Mouse (Mus musculus) left cerebral cortex, adult 18-20 months (tissue): ENCODE results near the gene Chadl. TPM values are rescaled to one million over a fixed set of nuclear protein-coding genes. Genes with fewer than 3 reads are reported as not detected.
A peak's percentile ranks its signal among the peaks of the same experiment; 100 is the strongest.
"Not testable (repeated sequence)": the region's sequence is repeated elsewhere in the genome, so short reads cannot be mapped to it uniquely, and the experiment has no call there.

Source experiments
- DNase-seq, 2 experiments: peaks; one replicate each; pipeline ENCODE4 v3.0.0; 2021 to 2022; ENCODE audit warnings: low spot score in 2 of 2, mixed read lengths in 1 of 2
- total RNA-seq, 2 experiments: library from RNA; stranded (reverse); gene quantifications; 2 replicates each; pipeline ENCODE4 v1.2.3; 2021

The Chadl gene
- total RNA-seq, 2 experiments from 2014 or later: 11.5 to 12.3 TPM

DNA sequence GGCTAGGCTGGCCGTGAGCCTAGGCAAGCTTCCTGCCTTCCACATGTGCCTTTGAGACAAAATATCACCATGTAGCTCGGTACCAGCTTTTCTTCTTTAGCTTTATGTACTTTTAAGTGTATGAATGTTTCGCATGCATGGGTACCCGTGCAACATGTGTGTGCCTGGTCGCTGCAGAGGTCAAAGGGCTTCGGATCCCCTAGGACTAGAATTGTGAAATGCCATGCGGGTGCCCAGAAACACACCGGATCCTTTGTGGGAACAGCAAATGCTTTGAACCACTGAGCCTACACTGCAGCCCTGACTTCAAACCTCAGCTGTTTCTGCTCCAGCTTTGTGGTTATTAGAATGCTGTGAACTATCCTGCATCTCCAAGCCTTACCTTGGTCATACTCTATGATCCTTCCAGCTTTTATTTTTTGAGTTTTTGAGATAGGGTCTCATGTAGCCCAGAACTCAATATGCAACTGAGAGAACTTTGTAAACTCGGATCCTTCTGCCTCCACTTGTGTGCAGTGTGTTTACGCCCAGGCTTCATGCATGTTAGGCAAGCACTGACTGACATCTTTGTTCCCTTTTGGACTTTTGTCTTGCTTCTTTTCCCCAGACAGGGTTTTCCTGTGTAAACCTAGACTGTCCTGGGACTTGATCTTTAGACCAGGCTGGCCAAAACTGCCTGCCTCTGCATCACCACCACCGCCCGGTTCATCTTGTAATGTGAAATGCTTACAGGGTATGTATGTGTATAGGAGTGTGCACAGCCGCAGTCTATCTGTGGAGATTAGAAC, 5.4 kb upstream of the Chadl start:
- DNase-seq: no peak

DNA sequence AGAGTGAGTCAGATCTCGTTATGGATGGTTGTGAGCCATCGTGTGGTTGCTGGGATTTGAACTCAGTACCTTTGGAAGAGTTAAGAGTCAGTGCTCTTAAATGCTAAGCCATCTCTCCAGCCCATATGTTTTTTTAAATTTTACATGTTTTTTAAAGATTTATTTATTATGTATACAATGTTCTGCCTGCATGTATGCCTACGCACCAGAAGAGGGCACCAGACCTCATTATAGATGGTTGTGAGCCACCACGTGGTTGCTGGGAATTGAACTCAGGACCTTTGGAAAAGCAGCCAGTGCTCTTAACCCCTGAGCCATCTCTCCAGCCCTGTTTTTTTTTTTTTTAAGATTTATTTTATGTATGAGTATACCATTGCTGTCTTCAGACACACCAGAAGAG, 4.3 kb upstream of the Chadl start:
- not testable (repeated sequence) for DNase-seq

DNA sequence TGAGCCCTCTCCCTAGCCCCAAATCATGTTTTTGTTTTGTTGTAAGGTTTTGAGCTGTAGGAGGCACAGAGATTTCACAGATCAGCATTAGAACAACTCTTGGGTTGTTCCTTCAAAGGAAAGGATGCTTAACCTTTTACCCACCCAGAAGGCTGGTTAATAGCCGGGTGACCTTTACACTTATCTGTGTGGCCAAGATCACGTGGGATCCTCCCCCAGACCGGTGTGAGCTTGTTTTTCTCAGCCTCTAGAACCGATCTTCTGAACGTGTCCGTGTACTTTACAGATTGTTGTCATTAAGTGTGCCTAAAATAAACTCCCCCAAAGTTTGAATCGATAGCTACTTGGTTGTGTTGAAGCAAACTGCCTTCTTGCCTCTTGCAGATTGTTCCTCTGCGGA, 3.5 kb upstream of the Chadl start:
- DNase-seq: no peak

DNA sequence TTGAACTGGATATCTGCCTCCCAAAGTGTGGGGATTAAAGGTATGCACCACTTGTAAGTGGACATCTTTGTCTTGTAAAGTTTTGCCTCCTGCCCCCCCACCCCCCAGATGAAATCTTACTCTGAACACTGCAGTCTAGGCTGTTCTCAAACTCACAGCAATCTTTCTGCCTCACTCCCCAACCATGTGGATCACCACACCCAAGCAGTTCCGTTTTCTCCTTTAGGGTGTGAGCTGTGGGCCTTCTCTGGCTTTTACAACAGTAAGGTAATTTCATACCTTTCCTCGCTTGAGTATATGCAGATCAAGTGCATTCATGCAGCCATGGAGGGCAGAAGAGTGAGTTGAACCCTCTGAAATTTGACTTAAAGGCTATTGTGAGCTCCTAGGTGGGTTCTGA, 3.1 kb upstream of the Chadl start:
- DNase-seq: no peak

DNA sequence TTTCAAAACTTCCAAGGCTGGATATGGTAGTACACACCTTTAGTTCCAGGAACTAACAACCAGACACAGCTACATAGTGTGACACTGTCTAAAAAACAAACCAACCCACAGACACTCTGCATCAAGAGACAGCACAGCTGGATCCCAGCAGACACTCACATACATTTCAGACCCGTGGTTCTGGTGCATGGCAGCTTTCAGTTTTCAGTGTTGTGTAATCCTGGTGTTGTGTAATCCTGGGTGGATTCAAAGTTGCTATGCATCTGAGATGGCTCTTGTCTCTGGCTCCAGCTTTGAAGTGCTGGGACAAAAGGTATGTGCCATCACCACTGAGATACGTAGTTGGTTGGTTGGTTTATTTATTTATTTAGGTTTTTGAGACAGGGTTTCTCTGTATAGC, 1.4 kb upstream of the Chadl start:
- no peak for DNase-seq

DNA sequence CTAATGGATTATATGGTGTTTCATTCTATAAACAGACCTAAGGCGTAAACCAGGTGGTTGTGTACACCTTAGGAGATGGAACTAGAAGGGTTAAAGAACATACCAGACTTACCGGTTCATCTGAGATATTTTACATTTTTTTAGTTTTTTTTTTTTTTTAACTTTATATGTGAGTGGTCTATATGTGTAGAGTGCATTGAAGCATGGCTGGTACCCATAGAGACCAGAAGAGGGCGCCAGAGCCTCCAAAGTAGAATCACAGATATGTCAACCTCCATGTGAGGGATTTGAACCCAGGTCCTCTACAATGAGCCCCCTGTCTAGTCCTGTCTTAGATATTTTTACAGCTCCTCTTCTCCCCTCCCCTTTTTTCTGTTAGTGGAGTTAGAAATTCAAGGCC, 760 bp upstream of the Chadl start:
- DNase-seq: peak in 1 of 2 experiments; percentile 21

DNA sequence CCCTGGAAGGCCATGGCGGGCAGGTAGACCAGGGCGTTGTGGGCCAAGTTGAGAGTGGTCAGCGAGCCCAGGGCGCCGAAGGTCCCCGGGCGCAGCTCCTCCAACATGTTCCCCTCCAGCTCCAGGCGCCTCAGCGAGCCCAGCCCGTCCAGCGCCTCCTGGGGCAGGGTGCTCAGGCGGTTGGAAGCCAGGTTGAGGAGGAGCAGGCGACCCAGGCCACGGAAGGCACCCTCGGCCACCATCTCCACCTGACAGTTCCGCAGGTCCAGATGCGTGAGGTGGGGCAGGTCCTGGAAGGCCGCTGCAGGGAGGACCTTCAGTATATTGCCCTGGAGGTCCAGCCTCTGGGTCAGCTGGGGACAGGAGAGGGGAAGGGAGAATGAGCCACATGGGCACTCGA, 2.2 kb downstream of the Chadl start:
- DNase-seq: no peak

DNA sequence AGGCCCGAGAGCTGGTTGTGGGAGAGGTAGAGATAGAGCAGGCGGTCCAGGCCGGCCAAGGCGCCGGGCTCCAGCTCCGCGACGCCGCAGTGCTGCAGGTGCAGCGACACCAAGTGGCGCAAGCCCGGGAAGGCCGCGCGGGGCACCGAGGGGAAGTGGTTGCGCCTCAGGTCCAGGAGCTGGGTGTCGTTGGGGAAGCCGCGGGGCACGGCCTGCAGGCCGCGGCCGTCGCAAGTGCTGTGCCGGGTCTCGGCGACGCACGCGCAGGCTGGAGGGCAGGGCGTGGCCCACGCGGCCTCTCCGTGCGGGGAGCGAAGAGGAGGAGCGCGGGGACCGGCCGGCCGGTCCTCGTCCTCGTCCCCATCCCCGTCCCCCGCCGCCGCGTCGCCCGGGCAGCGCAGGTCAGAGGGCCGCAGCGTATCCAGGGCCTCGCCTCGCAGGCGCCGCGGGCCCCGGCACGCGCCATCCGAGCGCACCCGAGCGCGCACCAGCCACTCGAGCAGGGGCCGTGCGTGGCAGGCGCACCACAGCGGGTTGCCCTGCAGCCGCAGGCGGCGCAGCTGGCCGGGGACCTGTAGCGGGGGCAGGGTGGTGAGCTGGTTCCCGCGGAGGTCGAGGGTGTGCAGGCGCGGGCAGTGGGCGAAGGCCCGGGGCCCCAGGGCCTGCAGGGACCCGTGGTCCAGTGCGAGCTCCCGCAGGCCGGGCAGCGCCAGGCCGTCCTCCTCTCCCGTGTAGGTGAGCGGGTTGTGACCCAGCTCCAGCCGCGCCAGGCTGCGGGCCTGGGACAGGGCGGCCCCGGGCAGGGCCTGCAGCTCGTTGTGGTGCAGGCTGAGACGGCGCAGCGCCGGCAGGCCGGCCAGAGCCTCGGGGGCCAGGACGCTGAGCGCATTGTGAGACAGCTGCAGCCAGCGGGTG, 2.9 kb downstream of the Chadl start:
- DNase-seq: peak; percentile 73 to 74

DNA sequence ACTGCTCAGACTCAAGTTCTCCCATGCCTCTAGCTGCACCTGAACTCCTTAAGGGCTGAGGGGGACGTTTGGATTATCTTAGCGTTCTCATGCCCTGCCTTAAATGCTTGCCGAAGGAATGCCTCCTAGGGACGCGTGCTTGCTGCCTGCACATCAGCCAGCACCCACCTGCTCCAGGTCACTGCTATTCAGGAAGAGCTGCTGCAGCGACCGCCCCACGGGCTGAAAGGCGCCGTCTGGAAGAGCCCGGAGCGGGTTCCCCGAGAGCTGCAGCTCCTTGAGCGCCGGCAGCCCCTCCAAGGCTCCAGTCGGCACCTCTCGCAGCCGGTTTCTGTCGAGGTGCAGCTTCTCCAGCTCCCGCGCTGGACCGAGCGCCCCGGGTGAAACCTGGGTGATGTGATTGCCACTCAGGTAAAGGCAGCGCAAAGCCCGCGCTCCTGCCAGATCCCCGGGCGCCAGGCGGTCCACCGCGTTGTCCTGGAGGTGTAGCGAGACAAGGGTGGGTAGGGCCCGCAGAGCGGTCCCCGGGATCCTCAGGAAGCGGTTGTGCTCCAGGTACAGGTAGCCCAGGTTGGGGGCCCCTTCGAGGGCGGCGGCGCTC, 3.6 kb downstream of the Chadl start:
- peak in 1 of 2 experiments; percentile 8 for DNase-seq

DNA sequence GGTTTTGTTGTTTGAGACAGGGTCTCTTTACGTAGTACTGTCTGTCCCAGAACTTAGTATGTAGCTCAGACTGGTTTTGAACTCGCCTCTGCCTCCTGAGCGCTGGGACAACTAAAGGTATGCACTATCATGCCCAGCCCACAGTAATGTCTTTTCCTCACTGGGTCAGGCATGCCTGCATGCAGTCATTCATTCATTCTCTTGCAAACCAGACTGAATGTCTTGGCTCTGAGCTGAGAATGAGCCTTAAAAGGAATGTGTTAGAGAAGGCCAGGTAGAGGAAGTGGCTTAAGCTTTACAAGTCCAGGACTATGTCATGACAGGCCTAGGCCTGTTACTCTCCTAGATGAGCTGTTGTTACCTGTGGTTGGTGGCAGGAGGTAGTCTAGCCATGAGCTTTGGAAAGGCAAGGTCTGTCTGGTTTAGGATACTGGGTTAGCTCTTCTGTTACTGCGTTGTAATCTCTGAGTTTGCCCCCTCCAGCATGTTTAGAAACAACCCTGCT, 16.7 kb downstream of the Chadl start:
- DNase-seq: no peak

DNA sequence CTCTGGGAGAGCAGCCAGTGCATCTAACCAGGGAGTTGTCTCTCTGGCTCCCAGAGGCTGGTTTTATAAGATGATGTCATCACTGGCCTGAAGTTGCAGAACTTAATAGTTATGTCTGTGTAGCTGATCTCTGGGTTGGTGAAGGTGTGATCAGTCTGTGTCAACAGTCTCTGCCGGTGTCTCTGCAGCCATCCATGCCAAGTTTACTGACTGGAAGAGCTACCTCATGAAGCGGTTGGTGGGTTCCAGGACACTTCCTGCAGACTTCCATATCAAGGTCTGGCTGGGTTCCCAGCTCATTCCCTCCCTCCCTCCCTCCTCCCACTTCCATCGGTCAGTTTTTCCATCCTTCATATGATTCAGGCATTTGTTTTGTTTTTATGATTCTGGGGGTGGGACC, 20.4 kb downstream of the Chadl start:
- DNase-seq: no peak

DNA sequence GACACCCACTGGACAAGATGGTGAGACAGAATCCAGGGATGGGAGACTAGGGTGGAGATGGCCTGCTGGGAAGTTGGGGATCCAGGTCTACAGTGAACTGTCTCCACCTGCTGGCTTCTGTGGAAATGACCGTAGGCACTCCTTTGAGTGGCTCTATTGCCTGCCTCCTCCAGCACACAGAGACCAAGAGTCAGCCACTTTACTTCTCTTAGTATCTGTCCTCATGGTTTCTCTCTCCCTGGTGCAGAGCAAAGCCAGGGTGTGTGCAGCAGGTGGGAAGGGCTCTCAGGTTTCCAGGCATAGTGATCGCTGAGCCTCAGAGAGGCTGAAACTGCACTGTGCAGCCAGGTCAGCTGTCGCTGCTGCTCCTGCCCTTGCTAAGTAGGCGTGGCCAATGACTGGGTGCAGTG, 26.9 kb downstream of the Chadl start:
- peak in 1 of 2 experiments; percentile 37 for DNase-seq

DNA sequence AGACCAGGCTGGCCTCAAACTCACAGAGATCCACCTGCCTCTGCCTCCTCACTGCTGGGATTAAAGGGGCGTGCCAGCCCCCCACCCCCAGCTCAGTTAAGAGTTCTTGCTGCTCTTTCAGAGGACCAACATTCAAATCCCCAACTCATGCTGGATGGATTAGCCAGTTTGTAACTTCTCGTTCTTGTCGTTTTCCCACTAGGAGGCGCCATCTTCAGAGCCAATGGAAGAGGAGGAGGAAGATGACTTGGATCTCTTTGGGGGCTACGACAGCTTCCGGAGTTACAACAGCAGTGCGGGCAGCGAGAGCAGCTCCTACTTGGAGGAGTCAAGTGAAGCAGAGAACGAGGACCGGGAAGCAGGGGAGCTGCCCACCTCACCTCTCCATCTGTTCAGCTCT, 30.1 kb downstream of the Chadl start:
- DNase-seq: no peak

DNA sequence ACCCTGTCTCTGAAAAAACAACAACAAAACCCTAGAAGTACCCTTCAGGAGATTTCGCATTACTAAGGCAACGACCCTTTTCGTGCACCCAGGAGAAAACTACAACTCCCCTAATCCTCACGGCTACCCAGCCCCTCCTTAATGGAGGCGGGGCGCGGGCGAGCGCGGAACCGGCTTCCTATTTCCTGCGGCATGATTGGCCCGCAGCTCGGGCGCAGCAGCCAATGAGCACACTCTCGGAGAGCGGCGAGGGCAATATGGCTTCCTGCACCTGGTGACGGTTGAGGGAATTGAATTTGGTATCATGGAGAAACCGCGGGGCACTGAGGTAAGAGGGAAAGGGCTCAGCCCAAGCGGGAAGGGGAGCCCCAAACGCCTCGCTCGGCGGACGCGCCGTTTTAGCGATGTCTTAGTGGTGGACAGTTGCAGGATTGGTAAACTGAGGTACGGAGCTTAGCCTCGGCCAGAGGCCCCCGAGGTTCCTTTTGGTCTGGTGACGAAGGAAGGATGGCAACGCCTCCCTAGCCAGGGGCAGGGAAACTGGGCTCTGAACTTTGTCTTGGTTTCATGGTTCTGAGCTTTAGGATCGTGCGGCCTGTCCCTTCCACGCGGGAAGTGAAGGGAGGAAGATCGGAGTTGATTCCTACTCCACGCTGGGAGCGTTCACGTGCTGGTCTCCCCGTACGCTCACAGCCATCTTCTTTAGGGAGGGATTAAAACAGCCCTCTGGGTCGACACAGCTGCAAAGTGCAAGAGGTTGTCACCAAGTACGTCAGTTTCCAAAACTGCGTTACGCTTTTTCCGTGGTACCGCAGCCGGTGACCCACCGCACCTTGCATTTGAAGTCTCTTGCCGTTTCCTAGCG, 33.2 kb downstream of the Chadl start, which contains the start of gene L3mbtl2:
TSS of gene L3mbtl2 (plus strand) at position 193 of the 865 bp plus-strand sequence.
- peak; percentile 88 to 91 for DNase-seq

DNA sequence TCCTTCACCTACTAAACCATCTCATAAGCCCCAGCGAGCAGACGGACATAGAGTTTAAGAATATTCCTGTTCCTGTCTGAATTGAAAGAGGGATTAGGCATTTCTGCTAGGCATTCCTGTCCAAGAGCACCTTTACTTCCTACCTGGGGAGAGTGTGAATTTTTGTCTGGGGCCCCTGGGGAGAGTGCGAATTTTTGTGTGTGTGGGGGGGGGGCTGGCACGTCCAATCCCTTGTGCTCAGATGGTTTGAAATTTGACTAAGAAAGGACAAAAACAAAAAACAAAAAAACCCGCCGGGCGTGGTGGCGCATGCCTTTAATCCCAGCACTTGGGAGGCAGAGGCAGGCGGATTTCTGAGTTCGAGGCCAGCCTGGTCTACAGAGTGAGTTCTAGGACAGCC, 33.8 kb downstream of the Chadl start:
- DNase-seq: no peak

DNA sequence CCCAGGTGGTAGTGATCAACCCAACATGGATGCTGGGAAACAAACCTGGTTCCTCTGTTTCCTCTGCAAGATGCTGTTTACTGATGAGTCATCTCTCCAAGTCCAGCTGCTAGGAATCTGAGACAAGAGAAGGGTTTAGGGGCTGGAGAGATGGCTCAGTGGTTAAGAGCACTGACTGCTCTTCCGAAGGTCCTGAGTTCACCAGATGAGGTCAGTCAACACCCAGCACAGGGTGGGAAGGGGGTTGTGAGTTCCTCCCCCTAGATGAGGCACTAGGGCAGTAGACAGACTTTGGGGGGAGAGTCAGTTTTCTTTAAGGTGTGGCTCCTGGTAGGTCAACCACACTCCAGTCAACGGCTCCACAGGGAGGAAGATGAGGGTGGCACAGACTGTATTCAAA, 35.4 kb downstream of the Chadl start:
- no peak for DNase-seq

DNA sequence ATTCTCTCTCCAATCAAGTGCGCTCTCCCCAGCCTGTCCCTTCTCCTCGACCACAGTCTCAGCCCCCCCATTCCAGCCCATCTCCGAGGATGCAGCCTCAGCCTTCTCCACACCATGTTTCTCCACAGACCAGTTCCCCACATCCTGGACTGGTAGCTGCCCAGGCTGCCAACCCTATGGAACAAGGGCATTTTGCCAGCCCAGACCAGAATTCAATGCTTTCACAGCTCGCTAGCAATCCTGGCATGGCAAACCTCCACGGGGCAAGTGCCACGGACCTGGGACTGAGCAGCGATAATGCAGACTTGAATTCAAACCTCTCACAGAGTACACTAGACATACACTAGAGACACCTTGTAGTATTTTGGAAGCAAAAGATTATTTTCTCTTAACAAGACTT, 46.5 kb downstream of the Chadl start:
- DNase-seq: no peak

DNA sequence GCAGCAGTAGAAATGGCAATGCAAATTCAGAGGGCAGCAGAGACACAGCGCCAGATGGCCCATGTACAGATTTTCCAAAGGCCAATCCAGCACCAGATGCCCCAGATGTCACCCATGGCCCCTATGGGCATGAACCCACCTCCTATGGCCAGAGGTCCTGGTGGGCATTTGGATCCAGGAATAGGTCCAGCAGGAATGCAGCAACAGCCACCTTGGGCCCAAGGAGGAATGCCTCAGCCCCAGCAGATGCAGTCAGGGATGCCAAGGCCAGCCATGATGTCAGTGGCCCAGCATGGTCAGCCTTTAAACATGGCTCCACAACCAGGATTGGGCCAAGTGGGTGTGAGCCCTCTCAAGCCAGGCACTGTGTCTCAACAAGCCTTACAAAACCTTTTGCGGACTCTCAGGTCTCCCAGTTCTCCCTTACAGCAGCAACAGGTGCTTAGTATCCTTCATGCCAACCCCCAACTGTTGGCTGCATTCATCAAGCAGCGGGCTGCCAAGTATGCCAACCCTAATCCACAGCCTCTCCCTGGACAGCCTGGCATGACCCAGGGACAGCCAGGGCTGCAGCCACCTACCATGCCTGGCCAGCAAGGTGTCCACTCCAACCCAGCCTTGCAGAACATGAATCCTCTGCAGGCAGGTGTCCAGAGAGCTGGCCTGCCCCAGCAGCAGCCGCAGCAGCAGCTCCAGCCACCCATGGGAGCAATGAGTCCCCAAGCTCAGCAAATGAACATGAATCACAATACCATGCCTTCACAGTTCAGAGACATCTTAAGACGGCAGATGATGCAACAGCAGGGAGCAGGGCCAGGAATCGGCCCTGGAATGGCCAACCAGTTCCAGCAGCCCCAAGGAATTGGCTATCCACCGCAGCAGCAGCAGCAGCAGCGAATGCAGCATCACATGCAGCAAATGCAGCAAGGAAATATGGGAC, 47.3 kb downstream of the Chadl start:
- no peak for DNase-seq
